Mouse (Mus musculus) urinary bladder, adult 18-20 months (tissue): ENCODE results near the gene Hpse2.

Experiments
- DNase-seq, 2 experiments: peaks; one replicate each; pipeline ENCODE4 v3.0.0; 2022; ENCODE audit warnings: low spot score in 2 of 2, mixed read lengths in 2 of 2

Hpse2 gene

DNA sequence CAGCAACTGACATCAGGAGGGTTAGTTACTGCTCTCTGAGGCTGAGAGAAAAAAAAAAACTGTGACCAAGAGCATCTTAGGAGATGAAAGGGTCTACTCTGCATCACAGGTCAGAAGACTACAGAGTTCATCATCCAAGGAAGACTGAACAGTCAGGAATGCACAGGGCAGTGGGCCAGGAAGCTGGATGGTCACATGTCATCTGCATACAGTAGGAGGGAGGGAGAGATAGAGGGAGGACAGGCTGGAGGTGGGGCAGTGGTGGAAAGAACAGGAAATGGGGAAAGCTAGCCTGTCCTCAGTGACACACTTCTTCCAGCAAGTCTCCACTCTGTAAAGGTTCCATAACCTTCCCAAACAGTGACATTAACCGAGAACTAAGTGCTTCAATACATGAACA is 423.0 kb downstream of the Hpse2 start:
- DNase-seq: no peak

DNA sequence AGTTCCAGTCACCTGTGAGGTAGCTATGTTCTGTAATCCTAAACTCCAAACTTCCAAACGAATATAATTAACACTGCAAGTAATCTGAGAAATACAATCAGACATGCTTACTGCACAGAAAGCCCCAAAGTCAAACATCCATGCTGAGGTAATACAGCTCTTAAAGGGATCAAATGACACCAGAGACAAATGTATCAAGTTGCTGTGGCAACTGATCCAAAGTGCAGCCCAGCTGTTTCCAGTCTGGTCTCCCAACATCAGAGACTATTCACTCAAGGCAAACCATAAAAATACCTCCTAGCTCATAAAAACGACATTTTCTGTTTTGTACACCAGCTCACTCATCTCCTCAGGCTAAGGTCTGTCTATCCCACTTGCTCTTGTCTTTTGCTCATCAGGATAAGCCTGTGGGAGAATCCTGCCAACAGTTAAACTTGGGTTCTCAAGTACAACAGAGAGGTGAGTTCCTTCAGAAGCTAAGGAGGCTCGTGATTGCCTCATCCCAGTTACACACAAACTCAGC is 440.0 kb downstream of the Hpse2 start:
- no peak for DNase-seq

DNA sequence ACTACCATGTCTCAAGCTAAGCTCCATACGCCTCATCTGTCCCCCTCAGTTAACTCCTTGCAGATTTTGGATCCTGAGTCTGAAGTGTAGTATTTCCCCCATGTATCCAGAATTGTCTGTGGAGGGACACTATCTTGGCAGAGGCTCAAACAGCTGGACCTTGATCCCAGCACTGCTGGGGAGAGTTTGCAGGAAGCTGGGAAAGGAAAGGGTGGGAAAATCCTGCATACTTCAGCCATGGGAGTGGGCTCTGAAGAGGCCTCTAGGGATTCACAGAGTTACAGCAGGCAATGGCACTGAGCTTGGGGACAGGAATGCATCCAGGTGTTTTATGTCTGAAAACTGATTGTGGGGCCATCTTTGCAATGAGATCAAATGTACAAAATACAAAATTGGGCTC is 450.6 kb downstream of the Hpse2 start:
- DNase-seq: no peak

DNA sequence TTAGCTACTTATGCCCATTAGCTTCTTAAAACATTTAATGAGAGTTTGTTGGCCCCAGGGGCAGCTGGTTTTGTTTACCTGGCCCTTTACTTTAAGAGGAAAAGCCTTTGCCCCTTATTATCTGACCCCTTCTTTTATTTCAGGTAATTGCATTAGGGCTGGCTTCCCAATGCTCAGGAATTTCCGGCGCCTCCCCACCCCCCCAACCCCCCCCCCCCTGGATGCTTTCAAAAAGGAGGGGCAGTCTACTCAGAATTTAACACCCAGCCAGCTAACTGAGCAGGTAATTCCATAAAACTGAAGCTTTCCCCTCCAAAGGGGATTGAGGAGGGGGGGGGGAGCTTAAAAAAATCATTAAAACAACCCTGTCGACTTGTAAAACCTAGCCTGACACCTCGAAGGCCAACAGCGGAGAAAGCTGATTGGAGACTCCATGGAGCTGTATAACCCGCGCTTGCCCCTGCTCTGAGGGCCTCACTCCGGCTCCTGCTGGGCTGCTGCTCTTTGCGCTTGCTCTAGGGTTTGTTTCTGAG is 451.4 kb downstream of the Hpse2 start:
- DNase-seq: no peak

DNA sequence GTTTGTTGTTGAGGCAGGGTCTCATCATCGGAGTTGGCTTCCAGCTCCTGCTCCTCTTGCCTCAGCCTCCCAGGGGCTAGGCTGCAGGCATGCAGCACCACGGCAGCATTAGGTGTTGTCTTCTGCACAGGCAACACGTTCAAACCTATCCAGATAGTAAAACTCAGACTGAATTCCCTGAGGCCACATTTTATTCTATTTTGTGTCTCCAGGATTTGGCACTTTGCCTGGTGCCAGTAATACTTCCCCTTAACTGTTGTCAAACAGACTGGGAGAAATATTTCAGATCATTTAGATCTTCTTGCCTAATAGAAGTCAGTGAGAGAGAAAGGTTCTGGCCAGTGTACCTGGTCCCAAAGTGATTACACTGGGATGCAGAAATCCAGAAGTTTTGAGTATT is 458.5 kb downstream of the Hpse2 start:
- no peak for DNase-seq

DNA sequence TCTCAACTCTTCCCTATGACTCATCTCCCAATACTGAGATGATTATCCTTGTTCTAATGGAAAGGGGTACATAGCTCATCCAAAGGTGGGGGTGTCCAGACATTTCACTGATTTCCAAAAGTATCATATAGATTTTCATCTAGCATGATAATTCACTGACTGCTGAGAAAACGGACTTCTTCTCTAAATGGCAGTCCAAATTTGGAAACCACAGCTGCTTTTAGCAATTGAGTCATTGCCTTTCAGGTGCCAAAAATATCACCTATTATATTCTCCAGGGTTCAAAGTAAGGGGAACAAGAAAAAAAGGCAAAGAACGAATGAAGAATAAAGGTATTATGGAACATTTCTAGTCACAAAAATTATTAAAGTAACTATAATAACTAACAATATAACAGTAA is 459.9 kb downstream of the Hpse2 start:
- no peak for DNase-seq

DNA sequence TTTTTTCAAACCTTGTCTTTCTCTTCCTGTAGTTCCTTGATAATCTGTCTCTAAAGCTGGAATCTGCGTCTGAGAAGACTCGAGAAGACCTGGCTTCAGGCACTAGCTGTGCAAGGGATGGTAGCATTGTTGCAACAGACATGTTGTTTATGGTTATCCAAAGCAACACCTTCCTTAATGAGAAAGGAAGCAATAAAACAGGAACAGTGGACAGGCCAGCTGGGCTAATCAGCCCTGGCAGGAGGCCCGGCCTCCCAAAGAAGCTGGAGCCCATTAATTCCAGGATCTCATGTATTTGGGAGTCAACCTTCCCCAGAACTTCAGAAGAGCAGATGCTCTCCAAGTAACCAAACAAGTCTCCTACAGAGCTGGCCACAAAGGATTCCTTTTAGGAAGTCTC is 465.5 kb downstream of the Hpse2 start:
- no peak for DNase-seq

DNA sequence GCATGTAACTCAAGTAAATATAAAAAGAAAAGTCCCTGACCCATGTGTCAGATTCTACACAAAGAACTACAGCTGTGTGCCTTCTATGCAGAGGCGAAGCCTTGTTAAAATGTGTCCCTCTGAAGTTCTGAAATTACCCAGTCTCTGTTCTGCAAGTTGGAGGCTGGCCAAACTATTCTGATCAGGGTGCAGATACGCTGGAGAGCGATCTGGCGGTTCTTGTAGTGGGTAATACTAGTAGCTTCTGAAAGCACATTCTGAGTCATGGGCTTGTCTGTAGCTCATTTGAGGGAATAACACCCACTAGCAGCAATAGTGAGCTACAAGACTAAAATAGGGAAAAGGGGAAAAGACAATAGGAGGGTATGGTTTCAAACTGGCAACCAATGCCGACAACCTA is 474.5 kb downstream of the Hpse2 start:
- DNase-seq: no peak

DNA sequence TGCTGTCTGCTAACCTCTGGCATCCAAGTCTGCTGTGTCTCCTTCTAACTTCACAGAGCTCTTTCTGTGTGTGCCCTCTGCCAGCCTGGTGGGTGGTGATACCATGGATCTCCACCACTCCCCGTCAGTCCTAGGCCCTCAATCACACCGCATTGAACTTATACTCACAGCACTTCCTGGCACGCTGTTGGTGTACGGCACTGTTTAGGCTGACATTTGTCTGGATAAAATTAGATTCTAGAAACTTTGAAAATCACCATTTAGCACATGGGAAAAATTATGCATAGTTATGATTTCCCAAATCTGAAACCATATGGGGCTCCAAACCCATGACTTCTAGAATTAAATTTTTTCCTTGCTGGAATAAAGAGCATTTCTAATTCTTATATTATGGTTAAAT is 478.4 kb downstream of the Hpse2 start:
- no peak for DNase-seq

DNA sequence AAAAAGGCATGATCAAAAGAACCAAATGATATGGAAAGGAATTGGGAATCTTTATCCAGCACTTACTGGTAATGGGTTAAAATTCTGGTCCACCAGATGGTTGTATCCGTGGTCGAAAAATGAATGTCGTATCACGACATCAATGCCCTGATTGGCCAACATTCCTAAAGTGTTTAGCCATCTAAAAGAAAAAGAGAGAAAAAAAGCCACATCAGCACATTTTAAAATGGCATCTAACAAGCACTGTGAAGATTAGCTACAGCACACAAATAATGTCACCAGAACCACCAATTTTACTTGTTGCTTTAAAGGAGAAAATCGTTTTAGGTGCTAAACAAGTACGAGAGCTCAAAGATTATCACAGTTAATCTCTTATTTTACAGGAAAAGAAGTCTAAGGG is 479.6 kb downstream of the Hpse2 start:
- DNase-seq: no peak

DNA sequence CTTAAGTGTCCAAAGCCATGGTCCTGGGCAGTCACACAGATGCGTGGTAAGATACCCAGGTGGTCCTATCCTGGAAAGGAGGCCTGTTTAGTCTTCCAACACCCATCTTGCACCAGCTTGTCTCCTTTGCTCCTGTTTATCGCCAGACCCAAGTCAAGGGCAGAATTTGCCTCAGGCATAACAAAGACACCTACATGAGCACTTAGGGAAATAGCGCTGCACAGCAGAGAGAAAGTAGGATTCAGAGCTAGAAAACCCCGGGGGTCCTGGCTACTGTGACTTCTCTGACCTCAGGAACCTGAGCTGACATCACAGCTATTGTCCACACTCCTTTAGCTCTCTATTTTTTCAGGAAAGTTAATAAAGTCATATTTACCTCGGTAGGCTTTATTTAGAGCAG is 481.8 kb downstream of the Hpse2 start:
- no peak for DNase-seq

DNA sequence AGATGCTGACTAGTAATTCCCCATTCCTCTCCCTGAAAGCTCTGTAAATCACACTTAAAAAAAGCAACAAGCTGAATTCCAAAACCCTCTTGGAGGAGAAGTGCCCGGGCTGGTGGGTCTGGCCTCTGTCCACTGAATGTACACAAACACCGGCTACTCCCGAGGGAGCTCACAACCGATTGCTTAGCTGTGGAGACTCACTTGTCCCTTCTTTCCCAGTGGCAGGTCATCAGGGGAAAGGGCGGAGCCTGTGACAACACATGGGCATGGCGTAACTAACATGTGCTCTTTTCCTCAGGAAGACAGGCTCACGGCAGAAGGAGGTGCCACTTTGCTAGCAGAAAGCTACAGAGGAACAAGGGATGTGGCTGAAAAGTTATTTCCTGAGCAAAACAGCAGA is 483.4 kb downstream of the Hpse2 start:
- DNase-seq: no peak

DNA sequence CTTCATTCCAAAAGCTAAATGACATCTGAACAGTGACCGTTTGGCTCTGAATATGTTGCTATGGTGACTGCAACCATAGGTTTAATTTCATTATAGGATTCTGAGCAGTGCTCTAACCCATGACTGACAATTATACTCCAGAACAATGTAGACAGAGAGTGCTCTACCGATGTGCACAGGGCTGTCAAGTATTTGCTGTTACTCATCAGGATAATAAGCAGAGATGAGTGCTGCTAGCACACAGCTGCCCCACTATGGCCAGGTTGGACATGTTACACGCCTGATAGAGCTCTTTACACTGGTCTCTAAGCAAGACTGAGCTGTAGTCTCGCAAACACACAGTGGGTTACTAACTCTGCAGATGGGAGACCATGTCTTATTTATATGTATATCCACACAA is 483.9 kb downstream of the Hpse2 start:
- no peak for DNase-seq

DNA sequence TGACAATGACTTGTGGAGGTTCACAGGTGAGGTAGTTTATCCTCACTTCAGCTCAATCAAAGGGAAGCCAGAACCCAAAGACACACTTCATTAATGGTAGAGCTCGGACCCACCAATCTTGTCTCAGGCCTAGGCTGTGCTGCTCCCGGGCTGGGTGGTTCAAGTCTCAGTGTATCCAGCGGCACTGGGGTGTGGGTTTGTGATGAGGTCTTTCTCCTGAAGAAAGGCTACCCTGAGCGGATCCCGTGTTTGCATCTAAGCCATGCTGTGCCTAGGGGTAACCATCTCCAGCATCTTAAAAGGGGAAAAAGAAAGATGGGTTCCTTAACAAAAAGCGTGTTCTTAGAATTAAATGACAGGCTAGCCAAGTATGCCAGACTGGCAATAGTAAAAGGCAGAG is 484.3 kb downstream of the Hpse2 start:
- no peak for DNase-seq

DNA sequence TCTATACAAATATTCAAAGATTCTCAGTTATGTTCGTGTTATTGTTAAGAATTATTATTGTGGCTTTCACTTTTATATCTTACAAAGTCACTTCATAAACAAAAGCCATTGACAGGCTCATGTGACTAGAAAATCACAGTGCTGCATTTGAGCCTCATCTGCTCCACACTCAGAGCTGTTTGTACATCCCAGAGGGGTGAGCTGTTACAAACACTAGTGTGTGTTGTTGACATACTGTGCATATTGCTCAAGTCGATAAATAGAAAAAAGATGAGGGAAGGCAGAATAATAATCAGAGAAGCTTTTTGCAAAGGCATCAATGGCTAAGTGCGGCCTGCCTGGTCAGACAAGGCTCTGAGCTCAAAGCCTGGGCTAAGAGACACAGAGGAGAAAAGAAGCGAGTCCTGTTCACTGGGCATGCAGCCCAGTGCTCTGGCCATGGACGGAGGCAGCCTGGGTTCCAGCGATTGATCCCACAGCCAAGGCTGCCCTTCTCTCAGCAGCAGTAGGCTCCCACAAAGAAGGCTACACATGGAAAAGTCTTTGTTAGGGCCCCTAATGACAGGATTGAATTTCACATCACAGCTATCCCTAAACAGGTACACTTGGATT is 485.6 kb downstream of the Hpse2 start:
- DNase-seq: no peak

DNA sequence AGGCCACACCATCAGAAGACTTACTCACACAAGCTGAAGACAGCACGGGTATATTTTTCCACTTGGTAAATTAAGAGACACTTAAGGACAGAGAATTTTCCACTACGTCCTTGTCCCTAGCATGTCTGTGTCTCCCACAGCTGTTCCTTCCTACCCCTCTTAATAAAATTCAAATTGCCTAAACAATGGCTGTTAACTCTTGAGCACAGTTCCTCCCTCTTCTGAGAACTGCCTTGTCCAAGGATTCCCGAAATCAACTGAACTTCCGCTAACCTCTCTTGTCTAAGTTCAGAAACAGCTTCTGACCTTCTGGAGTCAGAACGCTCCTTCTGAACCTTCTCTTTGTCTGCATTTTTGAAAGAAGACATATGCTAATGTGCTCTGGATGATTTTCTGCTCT is 496.6 kb downstream of the Hpse2 start:
- no peak for DNase-seq

DNA sequence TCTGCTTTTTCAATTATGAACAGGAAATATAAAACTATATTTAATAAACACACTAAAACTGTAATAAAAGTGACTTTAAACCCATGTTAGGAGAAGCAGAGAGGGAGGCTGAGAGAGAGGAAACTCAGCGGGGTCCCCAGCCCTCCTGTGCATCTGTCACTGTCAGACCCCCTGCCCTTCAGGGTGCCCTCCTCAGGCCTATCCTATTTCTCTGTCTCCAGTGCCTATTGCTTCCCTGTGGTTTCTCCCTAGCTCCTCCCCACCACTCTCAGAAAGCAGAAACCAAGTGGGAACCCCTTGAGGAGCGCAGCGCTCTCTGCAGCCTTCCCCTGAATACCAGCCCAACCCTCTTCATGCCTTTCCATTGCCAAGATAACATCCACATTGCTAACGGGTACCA is 510.5 kb downstream of the Hpse2 start:
- DNase-seq: no peak

DNA sequence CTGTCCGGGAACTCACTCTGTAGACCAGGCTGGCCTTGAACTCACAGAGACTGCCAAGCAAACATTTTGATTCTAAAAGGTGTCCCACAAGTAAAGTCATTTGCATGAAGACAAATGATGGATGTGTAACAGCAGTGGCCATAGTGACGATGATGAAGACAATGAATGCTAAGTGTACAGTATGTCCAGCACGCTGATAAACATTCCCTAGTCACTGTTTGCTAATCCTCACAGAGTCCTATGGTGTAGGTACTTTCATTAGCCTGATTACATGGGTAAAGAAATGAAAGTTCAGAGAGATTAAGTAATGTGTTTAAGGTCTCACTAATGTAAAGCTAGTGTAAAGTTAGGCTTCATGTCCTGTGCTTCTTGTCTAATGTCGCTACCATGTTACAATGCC is 511.6 kb downstream of the Hpse2 start:
- DNase-seq: no peak

DNA sequence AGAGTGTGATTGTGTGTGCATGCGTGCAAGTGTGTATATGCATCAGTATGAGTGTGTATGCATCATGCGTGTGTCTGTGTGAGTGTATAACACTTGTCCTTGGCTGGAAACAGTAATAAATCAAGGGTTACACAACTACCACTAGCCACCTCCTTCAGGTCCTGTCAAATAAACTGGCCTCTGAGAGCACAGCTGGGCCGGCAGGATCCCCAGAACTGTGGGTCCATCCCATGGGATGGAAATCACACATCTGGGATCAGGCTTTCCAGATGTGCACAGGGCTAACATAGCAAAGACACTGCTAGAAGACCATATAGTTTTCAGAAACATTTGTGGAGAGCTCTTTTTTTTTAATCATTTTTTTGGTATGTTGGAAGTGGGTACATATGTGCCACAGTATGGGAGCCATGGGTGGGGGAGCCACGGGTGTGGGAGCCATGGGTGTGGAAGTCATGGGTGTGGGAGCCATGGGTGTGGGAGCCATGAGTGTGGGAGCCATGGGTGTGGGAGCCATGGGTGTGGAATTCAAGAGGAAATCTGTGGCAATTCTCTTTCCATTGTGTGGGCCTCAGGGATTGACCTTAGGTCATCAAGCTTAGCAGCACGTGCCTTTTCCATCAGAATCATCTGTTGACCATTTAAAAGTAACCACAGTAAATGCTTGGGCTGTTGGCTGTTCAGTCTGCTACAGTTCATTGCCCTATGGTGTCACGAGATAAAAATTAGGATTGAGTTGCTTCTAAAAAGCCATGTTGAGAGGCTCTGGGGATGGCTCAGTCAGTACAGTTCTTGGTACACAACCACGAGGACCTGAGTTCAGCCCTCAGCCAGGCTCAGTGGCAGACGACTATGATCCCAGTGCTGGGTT is 518.3 kb downstream of the Hpse2 start:
- no peak for DNase-seq

DNA sequence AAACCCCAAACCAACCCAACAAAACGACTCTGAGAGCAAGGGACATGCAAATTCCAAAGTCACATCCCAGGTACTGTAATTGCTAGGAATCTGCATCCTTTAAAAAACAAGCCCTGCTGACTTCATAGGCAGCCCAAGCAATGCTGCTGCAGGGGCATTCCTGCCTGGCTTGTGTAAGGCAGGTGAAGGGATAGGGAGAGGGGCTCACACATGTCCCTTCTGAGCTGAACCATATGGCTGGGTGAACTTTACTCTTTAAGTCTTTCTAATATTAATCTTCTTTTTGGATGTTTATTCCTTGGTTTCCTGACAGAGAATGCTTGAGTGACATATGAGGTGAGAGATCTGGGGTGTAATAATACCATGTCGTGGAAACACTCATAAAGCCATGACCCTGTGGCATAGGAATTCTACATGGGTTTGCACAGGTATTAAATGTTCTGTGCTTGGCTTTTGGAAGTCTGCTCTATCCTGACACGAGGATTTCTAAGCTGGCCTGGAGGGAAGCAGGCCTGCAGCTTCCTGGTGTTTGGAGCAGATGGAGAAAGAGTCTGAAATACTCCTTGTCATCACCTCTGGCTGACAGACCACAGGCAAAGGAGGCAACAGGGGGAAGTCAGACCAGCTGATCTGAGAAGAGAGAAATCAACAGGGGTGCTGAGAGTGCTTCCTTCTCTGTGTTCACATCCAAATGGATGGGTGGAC is 519.0 kb downstream of the Hpse2 start:
- no peak for DNase-seq

DNA sequence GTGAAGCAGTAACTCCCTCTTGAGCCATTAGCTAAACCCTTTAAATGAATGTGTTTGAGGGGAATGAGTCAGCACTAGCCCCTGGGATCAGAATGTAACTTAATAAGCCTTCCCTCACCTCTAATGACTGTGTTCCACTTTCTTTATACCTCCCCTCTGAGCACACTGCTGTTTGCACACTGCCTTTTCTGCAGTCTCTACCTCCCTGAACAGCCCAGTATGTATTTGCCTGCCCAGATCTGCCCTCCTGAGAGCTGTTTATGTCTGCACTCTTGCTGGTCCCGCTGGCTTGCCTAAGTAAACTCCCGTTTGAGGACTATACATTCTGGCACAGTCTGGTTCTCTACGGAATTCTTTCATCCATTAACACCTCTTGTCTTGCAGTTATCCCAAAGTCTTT is 525.1 kb downstream of the Hpse2 start:
- DNase-seq: no peak

DNA sequence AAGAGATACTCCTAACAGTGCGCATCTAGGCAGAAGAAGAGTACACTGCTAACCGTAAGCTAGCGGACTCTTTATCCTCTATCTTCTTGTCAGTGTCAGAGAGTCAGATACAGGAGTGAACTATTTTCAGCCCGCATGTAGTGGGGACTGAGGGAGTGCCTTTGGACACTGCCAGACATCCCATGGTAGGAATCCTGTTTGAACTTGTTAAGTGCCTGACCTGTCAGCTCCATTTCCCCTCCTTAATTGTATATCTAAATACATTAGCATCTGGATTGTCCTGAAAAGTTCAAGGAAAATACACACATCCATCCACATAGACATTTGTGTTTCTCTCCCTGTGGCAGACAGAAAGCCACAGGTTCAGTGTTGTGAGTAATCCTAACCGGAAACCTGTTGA is 531.1 kb downstream of the Hpse2 start:
- no peak for DNase-seq

DNA sequence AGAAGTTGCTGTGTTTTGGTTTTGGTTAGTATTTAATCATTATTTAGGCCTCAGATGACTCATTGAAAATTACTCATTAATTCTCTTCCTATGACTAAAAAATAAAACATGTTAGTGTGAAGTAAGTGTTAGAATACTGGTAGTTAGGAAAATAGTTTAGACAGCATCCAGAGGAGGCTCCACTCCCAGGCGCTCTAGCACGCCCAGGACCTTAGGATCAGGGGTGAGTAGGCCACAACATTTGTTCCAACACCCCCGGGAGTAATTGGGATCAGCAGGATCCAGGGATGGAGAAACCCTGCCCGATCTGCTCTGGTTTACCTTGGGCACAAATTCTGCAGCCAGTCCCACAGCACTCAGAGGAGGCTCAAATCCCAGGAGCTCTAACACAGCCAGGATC is 532.5 kb downstream of the Hpse2 start:
- no peak for DNase-seq
